24 mouse cellular contexts compared by ENCODE assay signal in the genomic region with DNA sequence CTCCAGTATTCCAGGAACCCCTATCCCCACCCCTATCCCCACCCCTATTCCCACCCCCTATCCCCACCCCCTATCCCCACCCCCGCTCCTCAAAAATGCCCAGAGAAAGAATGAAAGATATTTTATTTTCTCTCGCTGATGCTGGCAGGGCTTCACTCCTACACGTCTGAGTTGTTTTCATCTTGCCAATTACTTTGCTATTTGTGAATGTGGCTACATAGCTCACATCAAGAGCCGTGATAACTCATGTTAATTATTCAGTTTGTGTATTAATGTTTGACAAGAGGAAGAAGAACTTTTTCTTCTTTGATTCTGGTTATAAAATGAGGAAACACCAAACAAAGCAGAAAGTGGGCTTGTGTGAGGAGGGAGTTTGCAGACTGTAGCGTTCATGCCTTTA. TPM values are rescaled to one million over a fixed set of nuclear protein-coding genes. Genes with fewer than 3 reads are reported as not detected.
DNase-seq lines count a peak whose midpoint lies in the region; ATAC-seq and TF ChIP-seq lines count a peak whose summit lies in the region.
"Had no signal": no experiment of that assay in that cellular context is flagged by ENCODE, and none has a peak within 500 bp of the region (broad histone marks: within the 10 kb centered on the region; RNA-seq: fewer than 3 reads in every experiment).

No protein-coding gene starts in this region.

- 55% methylated on average over 5 of the region's 5 CpGs for WGBS in hindbrain, embryonic 10.5 days
- 58% methylated on average over 5 of the region's 5 CpGs for WGBS in hindbrain, embryonic 11.5 days
- 50% methylated on average over 5 of the region's 5 CpGs for WGBS in liver, embryonic 11.5 days
- 56% methylated on average over 5 of the region's 5 CpGs for WGBS in liver, embryonic 12.5 days (ENCODE audit: insufficient replicate concordance)
- 57% methylated on average over 5 of the region's 5 CpGs for WGBS in hindbrain, embryonic 14.5 days

- ATAC-seq in hindbrain, embryonic 11.5 days (ENCODE audit: low FRiP score), result no peak
- no peak for ATAC-seq in liver, embryonic 11.5 days (replicated peaks; ENCODE audit: low FRiP score)
- ATAC-seq in liver, embryonic 12.5 days, result no peak
- ATAC-seq in hindbrain, embryonic 14.5 days (ENCODE audit: low FRiP score), result no peak
- ATAC-seq: forebrain, embryonic 13.5 days; intestine, embryonic 15.5 days had no signal

- H3K4me1 ChIP-seq in hindbrain, embryonic 10.5 days (replicated peaks), result peaks cover 33% of the 10 kb centered on the region
- no peaks in the 10 kb centered on the region; the same call in 1 of the 2 replicates for H3K4me1 ChIP-seq in hindbrain, embryonic 11.5 days (replicated peaks; ENCODE audit: control insufficient read depth, insufficient read depth, low read length)
- H3K4me1 ChIP-seq in liver, embryonic 11.5 days (replicated peaks; ENCODE audit: control insufficient read depth, insufficient read depth, low read length), result peaks cover 14% of the 10 kb centered on the region
- H3K4me1 ChIP-seq in liver, embryonic 12.5 days, result peaks cover 27% of the 10 kb centered on the region
- peaks cover 10% of the 10 kb centered on the region for H3K4me1 ChIP-seq in testis, adult 2 months (ENCODE audit: control insufficient read depth, insufficient read depth, low read length)
- H3K4me1 ChIP-seq in hindbrain, embryonic 14.5 days (replicated peaks; ENCODE audit: control insufficient read depth, insufficient read depth, low read length), result no peaks in the 10 kb centered on the region

- no peak overlapping the region for H3K4me3 ChIP-seq in hindbrain, embryonic 10.5 days
- no peak overlapping the region for H3K4me3 ChIP-seq in hindbrain, embryonic 11.5 days (ENCODE audit: low read depth, low read length)
- no peak overlapping the region for H3K4me3 ChIP-seq in liver, embryonic 11.5 days (ENCODE audit: low read depth, low read length)
- no peak overlapping the region for H3K4me3 ChIP-seq in liver, embryonic 12.5 days
- H3K4me3 ChIP-seq in testis, adult 2 months (ENCODE audit: control insufficient read depth, low read depth, low read length), result no peak overlapping the region
- H3K4me3 ChIP-seq in hindbrain, embryonic 14.5 days (replicated peaks; ENCODE audit: low read length), result no peak overlapping the region
- H3K4me3 ChIP-seq: embryonic facial prominence, embryonic 10.5 days; forebrain, embryonic 13.5 days; intestine, embryonic 15.5 days; left cerebral cortex, adult 2 months had no signal

- H3K4me2 ChIP-seq in hindbrain, embryonic 11.5 days (replicated peaks; ENCODE audit: low read depth, low read length), result no peak overlapping the region
- no peak overlapping the region for H3K4me2 ChIP-seq in liver, embryonic 11.5 days
- no peak overlapping the region for H3K4me2 ChIP-seq in liver, embryonic 12.5 days
- no peak overlapping the region for H3K4me2 ChIP-seq in hindbrain, embryonic 14.5 days (replicated peaks)
- H3K4me2 ChIP-seq: forebrain, embryonic 13.5 days; intestine, embryonic 15.5 days had no signal

- no peaks in the 10 kb centered on the region for H3K9me3 ChIP-seq in hindbrain, embryonic 10.5 days
- no peaks in the 10 kb centered on the region for H3K9me3 ChIP-seq in hindbrain, embryonic 11.5 days (ENCODE audit: control insufficient read depth, low read length)
- H3K9me3 ChIP-seq in liver, embryonic 11.5 days (ENCODE audit: control insufficient read depth, low read length), result no peaks in the 10 kb centered on the region
- no peaks in the 10 kb centered on the region for H3K9me3 ChIP-seq in liver, embryonic 12.5 days (replicated peaks)
- no peaks in the 10 kb centered on the region for H3K9me3 ChIP-seq in hindbrain, embryonic 14.5 days (ENCODE audit: control insufficient read depth, low read length)
- H3K9me3 ChIP-seq: embryonic facial prominence, embryonic 10.5 days; forebrain, embryonic 13.5 days; intestine, embryonic 15.5 days had no signal

- peak overlapping the region; percentile 4; the same call in 1 of the 2 replicates for H3K27ac ChIP-seq in hindbrain, embryonic 10.5 days
- H3K27ac ChIP-seq in hindbrain, embryonic 11.5 days (ENCODE audit: low read depth, low read length), result no peak overlapping the region
- peak overlapping the region; percentile 20; the same call in 1 of the 2 replicates for H3K27ac ChIP-seq in liver, embryonic 11.5 days (ENCODE audit: low read depth, low read length)
- no peak overlapping the region for H3K27ac ChIP-seq in liver, embryonic 12.5 days
- H3K27ac ChIP-seq in testis, adult 2 months (ENCODE audit: control insufficient read depth, insufficient read depth, low read depth, low read length), result 0 out of 2 replicates have a peak overlapping the region, but pooled peaks have one; percentile 58
- no peak overlapping the region for H3K27ac ChIP-seq in hindbrain, embryonic 14.5 days
- H3K27ac ChIP-seq: forebrain, embryonic 13.5 days; intestine, embryonic 15.5 days; left cerebral cortex, adult 2 months had no signal

- H3K9ac ChIP-seq in hindbrain, embryonic 11.5 days (ENCODE audit: low read depth, low read length), result no peak overlapping the region
- no peak overlapping the region for H3K9ac ChIP-seq in liver, embryonic 11.5 days (ENCODE audit: low read depth, low read length)
- no peak overlapping the region for H3K9ac ChIP-seq in liver, embryonic 12.5 days
- H3K9ac ChIP-seq in hindbrain, embryonic 14.5 days, result no peak overlapping the region
- H3K9ac ChIP-seq: forebrain, embryonic 13.5 days; intestine, embryonic 15.5 days had no signal

- H3K36me3 ChIP-seq in hindbrain, embryonic 10.5 days, result no peaks in the 10 kb centered on the region
- no peaks in the 10 kb centered on the region for H3K36me3 ChIP-seq in hindbrain, embryonic 11.5 days (ENCODE audit: control insufficient read depth, insufficient read depth, low read length)
- no peaks in the 10 kb centered on the region for H3K36me3 ChIP-seq in liver, embryonic 11.5 days (ENCODE audit: control insufficient read depth, insufficient read depth, low read length)
- no peaks in the 10 kb centered on the region for H3K36me3 ChIP-seq in liver, embryonic 12.5 days
- H3K36me3 ChIP-seq in testis, adult 2 months (ENCODE audit: control insufficient read depth, insufficient read depth, low read length), result no peaks in the 10 kb centered on the region
- no peaks in the 10 kb centered on the region for H3K36me3 ChIP-seq in hindbrain, embryonic 14.5 days (replicated peaks; ENCODE audit: control insufficient read depth, insufficient read depth)
- H3K36me3 ChIP-seq: embryonic facial prominence, embryonic 10.5 days; intestine, embryonic 15.5 days had no signal

- DNase-seq in hindbrain, embryonic 10.5 days (ENCODE audit: low spot score), result no peak
- DNase-seq in hindbrain, embryonic 11.5 days (ENCODE audit: low spot score), result no peak
- DNase-seq in liver, embryonic 11.5 days (ENCODE audit: low spot score), result no peak
- no peak for DNase-seq in testis, postnatal 10 days (ENCODE audit: low spot score)
- DNase-seq in hindbrain, embryonic 14.5 days (ENCODE audit: low spot score), result no peak
- DNase-seq: adrenal gland, postnatal 10 days; B cell, adult 2 months; cerebellum, adult 11 months; cerebellum, postnatal 25 days; right cerebral cortex, postnatal 25 days; thymus, adult 18-20 months had no signal

- no peak for TF ChIP-seq CTCF in testis, adult 2 months (IDR thresholded peaks at IDR 0.05; ENCODE audit: control insufficient read depth, insufficient read depth, insufficient replicate concordance, low read depth, low read length)

- peaks cover 22% of the 10 kb centered on the region for H3K27me3 ChIP-seq in hindbrain, embryonic 10.5 days (ENCODE audit: insufficient read depth, poor library complexity, severe bottlenecking)
- H3K27me3 ChIP-seq in hindbrain, embryonic 11.5 days (ENCODE audit: control insufficient read depth, insufficient read depth, low read length), result no peaks in the 10 kb centered on the region; the same call in 1 of the 2 replicates
- no peaks in the 10 kb centered on the region for H3K27me3 ChIP-seq in liver, embryonic 11.5 days (replicated peaks; ENCODE audit: control insufficient read depth, insufficient read depth, low read length)
- H3K27me3 ChIP-seq in liver, embryonic 12.5 days (replicated peaks), result no peaks in the 10 kb centered on the region
- H3K27me3 ChIP-seq in testis, adult 2 months (ENCODE audit: control insufficient read depth, insufficient read depth, low read length), result no peaks in the 10 kb centered on the region
- peaks cover 11% of the 10 kb centered on the region; the same call in 1 of the 2 replicates for H3K27me3 ChIP-seq in hindbrain, embryonic 14.5 days (ENCODE audit: control insufficient read depth, insufficient read depth, low read length)
- H3K27me3 ChIP-seq: intestine, embryonic 15.5 days had no signal

- TF ChIP-seq POLR2A in testis, adult 2 months (IDR thresholded peaks at IDR 0.05; ENCODE audit: control insufficient read depth, low read depth, low read length), result no peak

RNA-seq across cellular contexts. Expression of gene Gm10295, which starts 57.8 kb away (rescaled TPM):
- polyA plus RNA-seq in hindbrain, embryonic 10.5 days (2016; fragmentation: Nextera tagmentation; extraction: Ambion mirVana), result 0.05 TPM in 1 of 2 replicates, not detected in the other
- polyA plus RNA-seq in hindbrain, embryonic 11.5 days (2014; fragmentation: Nextera tagmentation; extraction: Ambion mirVana), result not detected in 2 replicates
- polyA plus RNA-seq in liver, embryonic 11.5 days (2014; fragmentation: Nextera tagmentation; extraction: Ambion mirVana), result not detected in 2 replicates
- polyA plus RNA-seq in liver, embryonic 12.5 days (2016; fragmentation: Nextera tagmentation; extraction: Ambion mirVana), result not detected in 2 replicates
- polyA plus RNA-seq in testis, adult 2 months (2012; rRNA removed), result not detected in 2 replicates
- polyA plus RNA-seq in hindbrain, embryonic 14.5 days (2014; fragmentation: Nextera tagmentation; extraction: Ambion mirVana), result not detected in 2 replicates
- polyA plus RNA-seq: brain, embryonic 14.5 days; embryonic facial prominence, embryonic 10.5 days; forebrain, embryonic 13.5 days; gonadal fat pad, adult 2 months; heart, embryonic 14.5 days; intestine, embryonic 15.5 days; limb, embryonic 11.5 days; liver, embryonic 16.5 days; neural tube, embryonic 14.5 days; urinary bladder, adult 2 months had no signal

Comparison
In these comparisons a context has a peak if more than half of its experiments do, and no peak if none do; other contexts are left out.
1. H3K27ac ChIP-seq: peak in hindbrain, embryonic 10.5 days (single experiment), liver, embryonic 11.5 days (single experiment) and testis, adult 2 months (single experiment); none in hindbrain, embryonic 11.5 days (single experiment), liver, embryonic 12.5 days (single experiment) and hindbrain, embryonic 14.5 days (single experiment).